Mouse (Mus musculus): ENCODE data around the gene Pacs1. TPM values are rescaled to one million over a fixed set of nuclear protein-coding genes. Genes with fewer than 3 reads are reported as not detected.
A peak's percentile ranks its signal among the peaks of the same experiment; 100 is the strongest.

Pacs1 gene
- total and polyA plus RNA-seq, 3 experiments = 9.8 to 53.3 (median 39.0) TPM

GRCm38 (mm10) chr19:5108702-5109101 is 164.2 kb downstream of the Pacs1 start:
- TF ChIP-seq TAL1 (conservative IDR thresholded peaks at IDR 0.05; ENCODE audit: low read depth, low read length) (no peak), CTCF (IDR thresholded peaks at IDR 0.05; ENCODE audit: low read depth, low read length) (no peak), POLR2AphosphoS5 (IDR thresholded peaks at IDR 0.05; ENCODE audit: insufficient replicate concordance, low read depth, low read length) (no peak), GATA2 (IDR thresholded peaks at IDR 0.05; ENCODE audit: borderline replicate concordance, low read depth, low read length) (no peak), GATA1 (IDR thresholded peaks at IDR 0.05; ENCODE audit: borderline replicate concordance, low read length) (no peak)
- H3K36me3 ChIP-seq (replicated peaks) = peaks cover 55% of the 10 kb centered on the region
- no peak for DNase-seq (ENCODE audit: low spot score)

GRCm38 (mm10) chr19:5108271-5108575 is 164.7 kb downstream of the Pacs1 start:
- no peak overlapping the region for H3K4me3 ChIP-seq (ENCODE audit: low read depth, low read length)
- ATAC-seq (ENCODE audit: extremely low read depth, insufficient number of reproducible peaks, low FRiP score, poor library complexity, severe bottlenecking) (no peak), DNase-seq (ENCODE audit: low spot score) (peak; percentile 47)
- TF ChIP-seq GATA1 (IDR thresholded peaks at IDR 0.05; ENCODE audit: borderline replicate concordance, low read length) (no peak), CTCF (IDR thresholded peaks at IDR 0.05; ENCODE audit: low read depth, low read length) (no peak)
- H3K9me3 ChIP-seq (replicated peaks) = no peaks in the 10 kb centered on the region
- H3K27me3 ChIP-seq (ENCODE audit: insufficient read depth, low read length) = no peaks in the 10 kb centered on the region
- H3K4me1 ChIP-seq (ENCODE audit: insufficient read depth, low read depth, low read length) = peaks cover 33% of the 10 kb centered on the region
- peaks cover 59% of the 10 kb centered on the region for H3K36me3 ChIP-seq (replicated peaks)

More at GRCm38 (mm10) chr19:5108702-5109101, 164.2 kb downstream of the Pacs1 start:
- no peak overlapping the region for H3K4me3 ChIP-seq (ENCODE audit: low read depth, low read length)
- peaks cover 33% of the 10 kb centered on the region for H3K4me1 ChIP-seq (ENCODE audit: insufficient read depth, low read depth, low read length)
- no peaks in the 10 kb centered on the region for H3K9me3 ChIP-seq (replicated peaks)
- no peak for ATAC-seq (ENCODE audit: extremely low read depth, insufficient number of reproducible peaks, low FRiP score, poor library complexity, severe bottlenecking)
- no peaks in the 10 kb centered on the region for H3K27me3 ChIP-seq (ENCODE audit: insufficient read depth, low read length)

- Histone ChIP-seq H3K4me3 (ENCODE audit: low read depth, low read length) (peak overlapping the region; percentile 84; the same call in 1 of the 2 replicates), H3K4me1 (ENCODE audit: insufficient read depth, low read depth, low read length) (peaks cover 36% of the 10 kb centered on the region), H3K36me3 (replicated peaks) (peaks cover 63% of the 10 kb centered on the region), H3K9me3 (replicated peaks) (no peaks in the 10 kb centered on the region), H3K27me3 (ENCODE audit: insufficient read depth, low read length) (no peaks in the 10 kb centered on the region)
- ATAC-seq (ENCODE audit: extremely low read depth, insufficient number of reproducible peaks, low FRiP score, poor library complexity, severe bottlenecking) (no peak), DNase-seq (ENCODE audit: low spot score) (no peak)
- no peak for TF ChIP-seq GATA1 (IDR thresholded peaks at IDR 0.05; ENCODE audit: borderline replicate concordance, low read length)
- no peak for TF ChIP-seq CTCF (IDR thresholded peaks at IDR 0.05; ENCODE audit: low read depth, low read length)
- TF ChIP-seq POLR2AphosphoS5 (IDR thresholded peaks at IDR 0.05; ENCODE audit: insufficient replicate concordance, low read depth, low read length) = no peak
- TF ChIP-seq GATA2 (IDR thresholded peaks at IDR 0.05; ENCODE audit: borderline replicate concordance, low read depth, low read length) = no peak
- TF ChIP-seq TAL1 (conservative IDR thresholded peaks at IDR 0.05; ENCODE audit: low read depth, low read length) = no peak
Observed at GRCm38 (mm10) chr19:5107556-5108270, 165.2 kb downstream of the Pacs1 start.

GRCm38 (mm10) chr19:5106731-5107191 is 166.2 kb downstream of the Pacs1 start, which contains the start of gene Rab1b:
TSS of gene Rab1b (minus strand) at chr19:5107072.
- TF ChIP-seq CTCF (IDR thresholded peaks at IDR 0.05; ENCODE audit: low read depth, low read length) = no peak
- TF ChIP-seq GATA1 (IDR thresholded peaks at IDR 0.05; ENCODE audit: borderline replicate concordance, low read length) = no peak
- no peak for TF ChIP-seq TAL1 (conservative IDR thresholded peaks at IDR 0.05; ENCODE audit: low read depth, low read length)
- no peak for TF ChIP-seq POLR2AphosphoS5 (IDR thresholded peaks at IDR 0.05; ENCODE audit: insufficient replicate concordance, low read depth, low read length)
- no peak for TF ChIP-seq GATA2 (IDR thresholded peaks at IDR 0.05; ENCODE audit: borderline replicate concordance, low read depth, low read length)
- Histone ChIP-seq H3K9me3 (replicated peaks) (no peaks in the 10 kb centered on the region), H3K27me3 (ENCODE audit: insufficient read depth, low read length) (no peaks in the 10 kb centered on the region), H3K4me1 (ENCODE audit: insufficient read depth, low read depth, low read length) (peaks cover 36% of the 10 kb centered on the region), H3K4me3 (ENCODE audit: low read depth, low read length) (peak within 1 kb of the TSS; percentile 84), H3K36me3 (replicated peaks) (peaks cover 67% of the 10 kb centered on the region)
- peak; percentile 94 for DNase-seq (ENCODE audit: low spot score)
- peak; percentile 78 for ATAC-seq (ENCODE audit: extremely low read depth, insufficient number of reproducible peaks, low FRiP score, poor library complexity, severe bottlenecking)

GRCm38 (mm10) chr19:5106074-5106473 is 166.8 kb downstream of the Pacs1 start:
- DNase-seq (ENCODE audit: low spot score) = no peak
- Histone ChIP-seq H3K4me1 (ENCODE audit: insufficient read depth, low read depth, low read length) (peaks cover 36% of the 10 kb centered on the region), H3K36me3 (replicated peaks) (peaks cover 68% of the 10 kb centered on the region), H3K27me3 (ENCODE audit: insufficient read depth, low read length) (no peaks in the 10 kb centered on the region), H3K4me3 (ENCODE audit: low read depth, low read length) (peak overlapping the region; percentile 84), H3K9me3 (replicated peaks) (no peaks in the 10 kb centered on the region)
- ATAC-seq (ENCODE audit: extremely low read depth, insufficient number of reproducible peaks, low FRiP score, poor library complexity, severe bottlenecking) = no peak
- TF ChIP-seq GATA2 (IDR thresholded peaks at IDR 0.05; ENCODE audit: borderline replicate concordance, low read depth, low read length) = no peak
- TF ChIP-seq CTCF (IDR thresholded peaks at IDR 0.05; ENCODE audit: low read depth, low read length) = no peak
- no peak for TF ChIP-seq GATA1 (IDR thresholded peaks at IDR 0.05; ENCODE audit: borderline replicate concordance, low read length)
- TF ChIP-seq POLR2AphosphoS5 (IDR thresholded peaks at IDR 0.05; ENCODE audit: insufficient replicate concordance, low read depth, low read length) = no peak
- TF ChIP-seq TAL1 (conservative IDR thresholded peaks at IDR 0.05; ENCODE audit: low read depth, low read length) = no peak

GRCm38 (mm10) chr19:5098363-5099143 is 174.4 kb downstream of the Pacs1 start, which contains the start of gene Cnih2:
TSS of gene Cnih2 (minus strand) at chr19:5098521.
- peaks cover 17% of the 10 kb centered on the region for H3K27me3 ChIP-seq (ENCODE audit: insufficient read depth, low read length)
- H3K4me3 ChIP-seq (ENCODE audit: low read depth, low read length) = peak within 1 kb of the TSS; percentile 68; the same call in 1 of the 2 replicates
- TF ChIP-seq TAL1 (conservative IDR thresholded peaks at IDR 0.05; ENCODE audit: low read depth, low read length) = no peak
- TF ChIP-seq POLR2AphosphoS5 (IDR thresholded peaks at IDR 0.05; ENCODE audit: insufficient replicate concordance, low read depth, low read length) = no peak
- TF ChIP-seq CTCF (IDR thresholded peaks at IDR 0.05; ENCODE audit: low read depth, low read length) = no peak
- TF ChIP-seq GATA2 (IDR thresholded peaks at IDR 0.05; ENCODE audit: borderline replicate concordance, low read depth, low read length) = no peak
- peaks cover 47% of the 10 kb centered on the region for H3K4me1 ChIP-seq (ENCODE audit: insufficient read depth, low read depth, low read length)
- DNase-seq (ENCODE audit: low spot score) (peak; percentile 80), ATAC-seq (ENCODE audit: extremely low read depth, insufficient number of reproducible peaks, low FRiP score, poor library complexity, severe bottlenecking) (no peak)
- H3K9me3 ChIP-seq (replicated peaks) = no peaks in the 10 kb centered on the region
- H3K36me3 ChIP-seq (replicated peaks) = peaks cover 56% of the 10 kb centered on the region

All from G1E (cell line).